ENCODE assay signal across 17 mouse cellular contexts in the genomic region with DNA sequence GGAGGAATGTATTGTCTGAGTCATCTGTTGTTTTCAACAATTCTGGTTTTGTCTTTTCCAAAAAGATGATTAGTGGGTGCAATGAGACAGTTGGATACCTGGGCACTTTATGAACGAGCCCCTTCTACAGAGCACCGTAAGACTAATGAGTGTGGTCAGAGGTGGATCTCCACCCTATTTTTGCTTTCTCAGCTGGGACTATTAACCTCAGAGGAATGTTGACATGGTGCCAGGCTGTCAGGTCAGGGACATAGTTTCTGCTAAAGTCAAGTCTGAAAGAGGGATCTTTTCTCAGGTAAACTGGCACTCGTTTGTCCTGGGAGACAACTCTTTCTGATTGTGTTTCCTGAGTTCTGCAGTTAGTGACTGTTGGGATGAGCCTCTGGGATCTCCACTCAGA. TPM values are rescaled to one million over a fixed set of nuclear protein-coding genes. Genes with fewer than 3 reads are reported as not detected.
DNase-seq lines count a peak whose midpoint lies in the region; ATAC-seq lines count a peak whose summit lies in the region.
"Had no signal": no experiment of that assay in that cellular context is flagged by ENCODE, and none has a peak within 500 bp of the region (broad histone marks: within the 10 kb centered on the region; RNA-seq: fewer than 3 reads in every experiment).

No protein-coding gene starts in this region.

- peaks cover 9% of the 10 kb centered on the region; the same call in 1 of the 2 replicates for H3K36me3 ChIP-seq in kidney, embryonic 14.5 days (ENCODE audit: control insufficient read depth, insufficient read depth, low read length)
- H3K36me3 ChIP-seq: forebrain, embryonic 12.5 days; neural tube, embryonic 15.5 days had no signal

- H3K27me3 ChIP-seq in kidney, embryonic 14.5 days (ENCODE audit: control insufficient read depth, insufficient read depth, low read length), result no peaks in the 10 kb centered on the region
- H3K27me3 ChIP-seq: forebrain, embryonic 12.5 days; liver, embryonic 15.5 days; megakaryocyte, embryonic 14.5 days; neural tube, embryonic 15.5 days had no signal

- H3K4me2 ChIP-seq in kidney, embryonic 14.5 days (replicated peaks; ENCODE audit: low read depth, low read length), result no peak overlapping the region
- H3K4me2 ChIP-seq: forebrain, embryonic 12.5 days; liver, embryonic 15.5 days; neural tube, embryonic 15.5 days had no signal

- 69% methylated on average over 3 of the region's 3 CpGs for WGBS in kidney, embryonic 14.5 days

- intact Hi-C loops in left cerebral cortex, postnatal 10 days (cut with DNase I), result loop anchor here (5.0 kb wide), 1 partner anchor 33 kb away; a partner anchor contains a TSS

- H3K9me3 ChIP-seq in kidney, embryonic 14.5 days (ENCODE audit: control insufficient read depth, low read length), result no peaks in the 10 kb centered on the region
- H3K9me3 ChIP-seq: forebrain, embryonic 12.5 days; hindbrain, embryonic 10.5 days; limb, embryonic 10.5 days; liver, embryonic 15.5 days; megakaryocyte, embryonic 14.5 days; neural tube, embryonic 15.5 days had no signal

- DNase-seq in kidney, adult 11 months, result peak; percentile 81
- peak; percentile 43 for DNase-seq in NIH3T3 (ENCODE audit: low read depth)
- DNase-seq in adrenal gland, postnatal 10 days, result peak; percentile 60
- peak; percentile 79 for DNase-seq in kidney, postnatal 14 days
- no peak for DNase-seq in left cerebral cortex, postnatal 10 days (ENCODE audit: extremely low spot score in 1 of 2, low spot score in 2 of 2)
- DNase-seq: cerebellum, postnatal 25 days had no signal

- no peak overlapping the region for H3K27ac ChIP-seq in kidney, embryonic 14.5 days (ENCODE audit: low read depth, low read length)
- H3K27ac ChIP-seq: forebrain, embryonic 12.5 days; hindbrain, embryonic 10.5 days; limb, embryonic 10.5 days; liver, embryonic 15.5 days; neural tube, embryonic 15.5 days had no signal

- no peak overlapping the region for H3K9ac ChIP-seq in kidney, embryonic 14.5 days (ENCODE audit: low read depth, low read length)
- H3K9ac ChIP-seq: forebrain, embryonic 12.5 days; liver, embryonic 15.5 days; neural tube, embryonic 15.5 days had no signal

- no peaks in the 10 kb centered on the region for H3K4me1 ChIP-seq in kidney, embryonic 14.5 days (ENCODE audit: control insufficient read depth, insufficient read depth, low read length)
- H3K4me1 ChIP-seq: limb, embryonic 10.5 days; neural tube, embryonic 15.5 days had no signal

- ATAC-seq in kidney, embryonic 14.5 days (ENCODE audit: low FRiP score, low TSS enrichment), result no peak
- no peak for ATAC-seq in activated CD4-positive, CD25-positive, alpha-beta regulatory T cell, adult 4 months
- ATAC-seq: CD4-positive, CD25-positive, alpha-beta regulatory T cell, adult 4 months had no signal

- H3K4me3 ChIP-seq in kidney, embryonic 14.5 days (ENCODE audit: low read length), result no peak overlapping the region
- H3K4me3 ChIP-seq: forebrain, embryonic 12.5 days; hindbrain, embryonic 10.5 days; limb, embryonic 10.5 days; liver, embryonic 15.5 days; megakaryocyte, embryonic 14.5 days; neural tube, embryonic 15.5 days had no signal

RNA-seq across cellular contexts. Expression of a gene that starts 26.8 kb away (rescaled TPM):
- 14.0 and 22.6 TPM in 2 replicates for polyA plus RNA-seq in kidney, embryonic 14.5 days (2014; fragmentation: Nextera tagmentation; extraction: Ambion mirVana)
- 10 to 100 TPM; 13.0 to 17.1 TPM for total RNA-seq in adrenal gland, postnatal 10 days (2021)
- total RNA-seq in left cerebral cortex, postnatal 10 days (2021), result 1 to 10 TPM; 5.3 to 6.7 TPM
- polyA plus RNA-seq in activated CD4-positive, CD25-positive, alpha-beta regulatory T cell, adult 4 months (2017; shearing (Covaris generic)), result 1 to 10 TPM in 1 of 2 experiments, under 1 TPM in 1; 0.62 to 2.0 TPM
- total RNA-seq: granulocyte monocyte progenitor cell, adult 5-6 weeks had no signal

RNA-seq across cellular contexts. Expression of a gene that starts 30.7 kb away (rescaled TPM):
- polyA plus RNA-seq in kidney, embryonic 14.5 days (2014; fragmentation: Nextera tagmentation; extraction: Ambion mirVana), result 9.4 and 18.1 TPM in 2 replicates
- 10 to 100 TPM; 32.3 to 33.4 TPM for total RNA-seq in adrenal gland, postnatal 10 days (2021)
- 10 to 100 TPM; 13.4 to 17.6 TPM for total RNA-seq in left cerebral cortex, postnatal 10 days (2021)
- 10 to 100 TPM in 1 of 2 experiments, 1 to 10 TPM in 1; 8.0 to 12.0 TPM for polyA plus RNA-seq in activated CD4-positive, CD25-positive, alpha-beta regulatory T cell, adult 4 months (2017; shearing (Covaris generic))

RNA-seq across cellular contexts. Expression of a gene that starts 37.1 kb away (rescaled TPM):
- polyA plus RNA-seq in kidney, embryonic 14.5 days (2014; fragmentation: Nextera tagmentation; extraction: Ambion mirVana), result 220 and 235 TPM in 2 replicates
- total RNA-seq in adrenal gland, postnatal 10 days (2021), result 10 to 100 TPM; 50.4 to 50.9 TPM
- total RNA-seq in left cerebral cortex, postnatal 10 days (2021), result 10 to 100 TPM; 45.5 to 47.2 TPM
- polyA plus RNA-seq in activated CD4-positive, CD25-positive, alpha-beta regulatory T cell, adult 4 months (2017; shearing (Covaris generic)), result 10 to 100 TPM; 65.6 to 75.0 TPM

RNA-seq across cellular contexts. Expression of a gene that starts 45.9 kb away (rescaled TPM):
- polyA plus RNA-seq in kidney, embryonic 14.5 days (2014; fragmentation: Nextera tagmentation; extraction: Ambion mirVana), result 2.2 and 3.3 TPM in 2 replicates
- total RNA-seq in adrenal gland, postnatal 10 days (2021), result 10 to 100 TPM in 1 of 2 experiments, 1 to 10 TPM in 1; 9.5 to 14.2 TPM
- 100 to 1,000 TPM; 404 to 435 TPM for total RNA-seq in left cerebral cortex, postnatal 10 days (2021)
- 1 to 10 TPM in 1 of 2 experiments, under 1 TPM in 1; 0.83 to 1.9 TPM for polyA plus RNA-seq in activated CD4-positive, CD25-positive, alpha-beta regulatory T cell, adult 4 months (2017; shearing (Covaris generic))
- total RNA-seq: monocyte, adult 5-6 weeks had no signal

Comparison
In these comparisons a context has a peak if more than half of its experiments do, and no peak if none do; other contexts are left out.
1. DNase-seq: peak in kidney, adult 11 months (single experiment), NIH3T3 (single experiment), adrenal gland, postnatal 10 days (single experiment) and kidney, postnatal 14 days (single experiment); none in left cerebral cortex, postnatal 10 days (0 of 2).